Mouse (Mus musculus) CH12.LX (cell line): ENCODE data around the gene Rgs4. TPM values are rescaled to one million over a fixed set of nuclear protein-coding genes. Genes with fewer than 3 reads are reported as not detected.

ENCODE experiments used
- DNase-seq: peaks from one replicate; pipeline ENCODE4 v3.0.0-alpha.2; 2013; ENCODE audit errors: extremely low read depth
- H3K27ac ChIP-seq: 2 replicates; pipeline ENCODE4 v1.5.1; 2012; ENCODE audit warnings: low read depth, mild to moderate bottlenecking, control low read depth, moderate library complexity; ENCODE audit not compliant: insufficient read depth
- H3K27me3 ChIP-seq: replicated peaks from 2 replicates; pipeline ENCODE3; 2012; ENCODE audit warnings: inconsistent platforms
- H3K36me3 ChIP-seq, 2 experiments: replicated peaks in 1 of 2; 2 replicates each; pipeline versions ENCODE3 to v1.6.1; 2012; ENCODE audit warnings: inconsistent platforms in 1 of 2, low read length in 1 of 2, mild to moderate bottlenecking in 1 of 2, mixed read lengths in 1 of 2, moderate library complexity in 1 of 2; ENCODE audit not compliant: control insufficient read depth in 1 of 2, insufficient read depth in 1 of 2
- H3K4me1 ChIP-seq, 2 experiments: 2 replicates each; pipeline ENCODE4 v1.6.1; 2012; ENCODE audit warnings: inconsistent platforms in 1 of 2, moderate library complexity in 1 of 2; ENCODE audit not compliant: insufficient read depth in 2 of 2, control insufficient read depth in 1 of 2
- H3K4me2 ChIP-seq: 2 replicates; pipeline ENCODE4 v1.6.1; 2012; ENCODE audit warnings: low read depth, mild to moderate bottlenecking, control low read depth; ENCODE audit not compliant: poor library complexity, insufficient read depth, severe bottlenecking
- H3K4me3 ChIP-seq, 3 experiments: fragments of 150-350 bp in 1 of 3; sonication (generic) in 1 of 3; replicated peaks in 1 of 3; 2 replicates each; pipeline versions ENCODE3 to v1.5.1; 2011 to 2012; ENCODE audit warnings: low read depth in 2 of 3, low read length in 2 of 3, mild to moderate bottlenecking in 2 of 3, moderate library complexity in 2 of 3, control low read depth in 1 of 3, improper control_type of control experiment in 1 of 3, inconsistent platforms in 1 of 3, mixed read lengths in 1 of 3; ENCODE audit not compliant: poor library complexity in 1 of 3
- H3K79me2 ChIP-seq: replicated peaks from 2 replicates; pipeline ENCODE4 v1.6.1; 2012; ENCODE audit warnings: mild to moderate bottlenecking, moderate library complexity; ENCODE audit not compliant: control insufficient read depth, poor library complexity, insufficient read depth, severe bottlenecking; ENCODE audit errors: extremely low read depth
- H3K9ac ChIP-seq: 2 replicates; pipeline ENCODE4 v1.6.1; 2012; ENCODE audit warnings: low read depth, mild to moderate bottlenecking, control low read depth, moderate library complexity; ENCODE audit not compliant: insufficient read depth
- H3K9me3 ChIP-seq: replicated peaks from 2 replicates; pipeline ENCODE3; 2012; ENCODE audit warnings: low read length, inconsistent platforms, mixed read lengths
- BHLHE40 ChIP-seq: IDR thresholded peaks from 2 replicates; pipeline ENCODE4 v1.6.1; 2011; ENCODE audit warnings: mild to moderate bottlenecking, low read depth, low read length, improper control_type of control experiment
- CHD2 ChIP-seq: IDR thresholded peaks from 2 replicates; pipeline ENCODE4 v1.6.1; 2011; ENCODE audit warnings: low read length, improper control_type of control experiment
- CTCF ChIP-seq, 2 experiments: IDR thresholded peaks in 1 of 2; conservative IDR thresholded peaks in 1 of 2; 2 replicates each; pipeline ENCODE4 v1.5.1; 2011 to 2012; ENCODE audit warnings: low read depth in 2 of 2, low read length in 2 of 2, improper control_type of control experiment in 1 of 2, inconsistent platforms in 1 of 2, mild to moderate bottlenecking in 1 of 2, moderate library complexity in 1 of 2
- ELF1 ChIP-seq: IDR thresholded peaks from 2 replicates; pipeline ENCODE4 v1.6.1; 2014; ENCODE audit warnings: low read depth, mild to moderate bottlenecking, inconsistent platforms, low read length, improper control_type of control experiment
- EP300 ChIP-seq: IDR thresholded peaks from 2 replicates; pipeline ENCODE4 v1.6.1; 2011; ENCODE audit warnings: low read length, improper control_type of control experiment
- JUN ChIP-seq: IDR thresholded peaks from 2 replicates; pipeline ENCODE4 v1.6.1; 2011; ENCODE audit warnings: low read depth, mild to moderate bottlenecking, low read length, improper control_type of control experiment, moderate library complexity; ENCODE audit not compliant: insufficient read depth
- KAT2A ChIP-seq: IDR thresholded peaks from 2 replicates; pipeline ENCODE4 v1.6.1; 2012; ENCODE audit warnings: low read length, improper control_type of control experiment, inconsistent platforms; ENCODE audit not compliant: insufficient replicate concordance
- MAFK ChIP-seq: IDR thresholded peaks from 2 replicates; pipeline ENCODE4 v1.6.1; 2011; ENCODE audit warnings: low read length, improper control_type of control experiment; ENCODE audit not compliant: insufficient replicate concordance
- MAX ChIP-seq: IDR thresholded peaks from 2 replicates; pipeline ENCODE4 v1.6.1; 2011; ENCODE audit warnings: low read length, improper control_type of control experiment
- MXI1 ChIP-seq: IDR thresholded peaks from 2 replicates; pipeline ENCODE4 v1.6.1; 2011; ENCODE audit warnings: mild to moderate bottlenecking, low read depth, low read length, improper control_type of control experiment
- NELFE ChIP-seq: IDR thresholded peaks from 2 replicates; pipeline ENCODE4 v1.6.1; 2011; ENCODE audit warnings: low read depth, low read length, improper control_type of control experiment
- POLR2AphosphoS2 ChIP-seq: IDR thresholded peaks from 2 replicates; pipeline ENCODE4 v1.6.1; 2011; ENCODE audit warnings: low read depth, low read length, improper control_type of control experiment
- RAD21 ChIP-seq: IDR thresholded peaks from 2 replicates; pipeline ENCODE4 v1.6.1; 2011; ENCODE audit warnings: low read depth, mild to moderate bottlenecking, low read length, improper control_type of control experiment, moderate library complexity
- RCOR1 ChIP-seq: conservative IDR thresholded peaks from 2 replicates; pipeline ENCODE4 v1.6.1; 2012; ENCODE audit warnings: low read depth, mild to moderate bottlenecking, inconsistent platforms, low read length, improper control_type of control experiment
- SIN3A ChIP-seq: IDR thresholded peaks from 2 replicates; pipeline ENCODE4 v1.6.1; 2012; ENCODE audit warnings: low read length, improper control_type of control experiment, inconsistent platforms
- SMC3 ChIP-seq: IDR thresholded peaks from 2 replicates; pipeline ENCODE4 v1.6.1; 2011; ENCODE audit warnings: low read depth, low read length, improper control_type of control experiment
- TBP ChIP-seq: conservative IDR thresholded peaks from 2 replicates; pipeline ENCODE4 v1.6.1; 2011; ENCODE audit warnings: low read depth, low read length, improper control_type of control experiment
- TCF12 ChIP-seq: IDR thresholded peaks from 2 replicates; pipeline ENCODE4 v1.6.1; 2014; ENCODE audit warnings: low read depth, mild to moderate bottlenecking, inconsistent platforms, low read length, improper control_type of control experiment
- UBTF ChIP-seq: IDR thresholded peaks from 2 replicates; pipeline ENCODE4 v1.6.1; 2012; ENCODE audit warnings: low read depth, mild to moderate bottlenecking, inconsistent platforms, low read length, improper control_type of control experiment, moderate library complexity
- USF2 ChIP-seq: conservative IDR thresholded peaks from 2 replicates; pipeline ENCODE4 v1.6.1; 2011; ENCODE audit warnings: low read depth, low read length, improper control_type of control experiment
- ZC3H11A ChIP-seq: IDR thresholded peaks from 2 replicates; pipeline ENCODE4 v1.6.1; 2012; ENCODE audit warnings: low read depth, mild to moderate bottlenecking, inconsistent platforms, low read length, improper control_type of control experiment
- ZNF384 ChIP-seq: IDR thresholded peaks from 2 replicates; pipeline ENCODE4 v1.6.1; 2012; ENCODE audit warnings: low read depth, low read length, improper control_type of control experiment, inconsistent platforms
- dilution Hi-C: fragments of 300-500 bp; cut with MboI; formaldehyde crosslinking; loops from 2 replicates; pipeline ENCODE4 v1.14.3; 2020; ENCODE audit warnings: low sequenced_read_pairs; ENCODE audit not compliant: extremely low pct_unique_long_range_greater_than_20kb, extremely low pct_ligation_motif_present
- in situ Hi-C: fragments of 300-500 bp; cut with MboI; formaldehyde crosslinking; loops from 3 replicates; pipeline ENCODE4 v1.14.3; 2019; ENCODE audit warnings: low sequenced_read_pairs, low pct_ligation_motif_present, low pct_unique_long_range_greater_than_20kb, mixed read lengths
- polyA plus RNA-seq: library from polyadenylated mRNA; unstranded; fragments of >175 nt; gene quantifications from 2 replicates; pipeline ENCODE4 v1.2.1, GENCODE M21; 2012; ENCODE audit warnings: low read depth; ENCODE audit not compliant: insufficient read length
- total RNA-seq, 2 experiments: library from RNA; depleted of rRNA; stranded (reverse); fragments of 300-350 nt in 1 of 2; fragments of >200 nt in 1 of 2; gene quantifications; 2 replicates each; pipeline ENCODE4 v1.2.3; 2012 to 2014

The Rgs4 gene
- total and polyA plus RNA-seq, 3 experiments: not detected

- in situ Hi-C loops: no loop called here
- Histone ChIP-seq H3K4me1 (no peaks in the 10 kb centered on the region), H3K4me3 (no peak overlapping the region), H3K27me3 (peaks cover 39% of the 10 kb centered on the region)
- DNase-seq: no peak
- TF ChIP-seq JUN (no peak), EP300 (no peak), ZNF384 (no peak), ZC3H11A (no peak), RAD21 (no peak), CTCF (conservative IDR thresholded peaks at IDR 0.05 in 1 of 2, IDR thresholded peaks at IDR 0.05 in 1 of 2; ENCODE audit: low read depth in 2 of 2, low read length in 2 of 2) (no peak), BHLHE40 (no peak)
- TF ChIP-seq, all 38 proteins: peak for 0
- H3K9me3 ChIP-seq: no peaks in the 10 kb centered on the region
- H3K36me3 ChIP-seq: no peaks in the 10 kb centered on the region
- H3K4me2 ChIP-seq: no peak overlapping the region
- H3K27ac ChIP-seq: no peak overlapping the region
- H3K9ac ChIP-seq: no peak overlapping the region
- dilution Hi-C loops: no loop called here
- no peaks in the 10 kb centered on the region for H3K79me2 ChIP-seq
Measured at GRCm38 (mm10) chr1:169695356-169695755, 52.1 kb downstream of the Rgs4 start.

GRCm38 (mm10) chr1:169693537-169693936 lies 53.9 kb downstream of the Rgs4 start:
- dilution Hi-C loops (no loop called here), in situ Hi-C loops (no loop called here)

GRCm38 (mm10) chr1:169693040-169693439 lies 54.4 kb downstream of the Rgs4 start:
- in situ Hi-C loops: no loop called here
- no peaks in the 10 kb centered on the region for H3K9me3 ChIP-seq
- TF ChIP-seq NELFE (no peak), SMC3 (no peak), KAT2A (no peak), POLR2AphosphoS2 (no peak), MAFK (no peak), MXI1 (no peak), MAX (no peak), UBTF (no peak), ELF1 (no peak), CHD2 (no peak), RCOR1 (no peak), RAD21 (no peak)
- no peak overlapping the region for H3K4me3 ChIP-seq
- H3K79me2 ChIP-seq: no peaks in the 10 kb centered on the region
- no peak overlapping the region for H3K9ac ChIP-seq
- H3K36me3 ChIP-seq: no peaks in the 10 kb centered on the region
- H3K27ac ChIP-seq: no peak overlapping the region
- dilution Hi-C loops: no loop called here
- no peak overlapping the region for H3K4me2 ChIP-seq
- no peak for DNase-seq
- peaks cover 40% of the 10 kb centered on the region for H3K27me3 ChIP-seq
- no peaks in the 10 kb centered on the region for H3K4me1 ChIP-seq

More at GRCm38 (mm10) chr1:169693537-169693936, 53.9 kb downstream of the Rgs4 start:
- Histone ChIP-seq H3K4me1 (no peaks in the 10 kb centered on the region), H3K9ac (no peak overlapping the region), H3K4me3 (no peak overlapping the region), H3K4me2 (no peak overlapping the region), H3K9me3 (no peaks in the 10 kb centered on the region), H3K27me3 (peaks cover 40% of the 10 kb centered on the region), H3K27ac (no peak overlapping the region), H3K36me3 (no peaks in the 10 kb centered on the region), H3K79me2 (no peaks in the 10 kb centered on the region)
- TF ChIP-seq USF2 (no peak), SMC3 (no peak), ZNF384 (no peak), SIN3A (no peak), RAD21 (no peak), TBP (no peak), MAFK (no peak), JUN (no peak), TCF12 (no peak), CHD2 (no peak), MXI1 (no peak), ELF1 (no peak), ZC3H11A (no peak)
- no peak for DNase-seq
